Mouse (Mus musculus): ENCODE results near the gene Gcnt1.
A peak's percentile ranks its signal among the peaks of the same experiment; 100 is the strongest.

Gene Gcnt1

GRCm38 (mm10) chr19:17372701-17373100, at the start of gene Gcnt1:
TSS of gene Gcnt1 (minus strand) at chr19:17372844.
- DNase-seq (ENCODE audit: low spot score): no peak

- DNase-seq (ENCODE audit: low spot score): no peak
These were observed 45.2 kb upstream of the Gcnt1 start for GRCm38 (mm10) chr19:17417855-17418254.

- no peak for DNase-seq (ENCODE audit: low spot score)
These were observed 40.3 kb upstream of the Gcnt1 start for GRCm38 (mm10) chr19:17412915-17413459.

GRCm38 (mm10) chr19:17410465-17411065, 37.9 kb upstream of the Gcnt1 start:
- peak; percentile 84 for DNase-seq (ENCODE audit: low spot score)

- DNase-seq (ENCODE audit: low spot score): no peak
These were observed 36.7 kb upstream of the Gcnt1 start for GRCm38 (mm10) chr19:17409351-17409750.

GRCm38 (mm10) chr19:17408591-17408990, 35.9 kb upstream of the Gcnt1 start:
- peak; percentile 61 for DNase-seq (ENCODE audit: low spot score)

- no peak for DNase-seq (ENCODE audit: low spot score)
These were observed 34.2 kb upstream of the Gcnt1 start for GRCm38 (mm10) chr19:17406823-17407222.

GRCm38 (mm10) chr19:17403175-17403574, 30.5 kb upstream of the Gcnt1 start:
- no peak for DNase-seq (ENCODE audit: low spot score)

- DNase-seq (ENCODE audit: low spot score): no peak
These were observed 27.9 kb upstream of the Gcnt1 start for GRCm38 (mm10) chr19:17400571-17400970.

- DNase-seq (ENCODE audit: low spot score): no peak
These were observed 27.3 kb upstream of the Gcnt1 start for GRCm38 (mm10) chr19:17399965-17400364.

GRCm38 (mm10) chr19:17397922-17398321, 25.3 kb upstream of the Gcnt1 start:
- DNase-seq (ENCODE audit: low spot score): no peak

GRCm38 (mm10) chr19:17396802-17397201, 24.2 kb upstream of the Gcnt1 start:
- no peak for DNase-seq (ENCODE audit: low spot score)

GRCm38 (mm10) chr19:17393841-17394591, 21.4 kb upstream of the Gcnt1 start, which contains the start of gene Rfk:
TSS of gene Rfk (plus strand) at chr19:17394043.
- peak; percentile 96 for DNase-seq (ENCODE audit: low spot score)

- DNase-seq (ENCODE audit: low spot score): no peak
These were observed 20.2 kb upstream of the Gcnt1 start for GRCm38 (mm10) chr19:17392866-17393265.

GRCm38 (mm10) chr19:17388404-17388803, 15.8 kb upstream of the Gcnt1 start:
- no peak for DNase-seq (ENCODE audit: low spot score)

- no peak for DNase-seq (ENCODE audit: low spot score)
These were observed 13.8 kb upstream of the Gcnt1 start for GRCm38 (mm10) chr19:17386424-17386823.

- DNase-seq (ENCODE audit: low spot score): no peak
These were observed 12.8 kb upstream of the Gcnt1 start for GRCm38 (mm10) chr19:17385426-17385825.

GRCm38 (mm10) chr19:17385022-17385421, 12.4 kb upstream of the Gcnt1 start:
- DNase-seq (ENCODE audit: low spot score): no peak

GRCm38 (mm10) chr19:17382807-17383397, 10.3 kb upstream of the Gcnt1 start:
- no peak for DNase-seq (ENCODE audit: low spot score)

GRCm38 (mm10) chr19:17380549-17380948, 7.9 kb upstream of the Gcnt1 start:
- DNase-seq (ENCODE audit: low spot score): no peak

- no peak for DNase-seq (ENCODE audit: low spot score)
These were observed 6.2 kb upstream of the Gcnt1 start for GRCm38 (mm10) chr19:17378845-17379244.

- DNase-seq (ENCODE audit: low spot score): no peak
These were observed 3.1 kb downstream of the Gcnt1 start for GRCm38 (mm10) chr19:17369581-17369980.

- no peak for DNase-seq (ENCODE audit: low spot score)
These were observed 4.1 kb downstream of the Gcnt1 start for GRCm38 (mm10) chr19:17368557-17368956.
